Mouse (Mus musculus): Measurements from ENCODE around the gene Fxyd6.

Gene Fxyd6

DNA sequence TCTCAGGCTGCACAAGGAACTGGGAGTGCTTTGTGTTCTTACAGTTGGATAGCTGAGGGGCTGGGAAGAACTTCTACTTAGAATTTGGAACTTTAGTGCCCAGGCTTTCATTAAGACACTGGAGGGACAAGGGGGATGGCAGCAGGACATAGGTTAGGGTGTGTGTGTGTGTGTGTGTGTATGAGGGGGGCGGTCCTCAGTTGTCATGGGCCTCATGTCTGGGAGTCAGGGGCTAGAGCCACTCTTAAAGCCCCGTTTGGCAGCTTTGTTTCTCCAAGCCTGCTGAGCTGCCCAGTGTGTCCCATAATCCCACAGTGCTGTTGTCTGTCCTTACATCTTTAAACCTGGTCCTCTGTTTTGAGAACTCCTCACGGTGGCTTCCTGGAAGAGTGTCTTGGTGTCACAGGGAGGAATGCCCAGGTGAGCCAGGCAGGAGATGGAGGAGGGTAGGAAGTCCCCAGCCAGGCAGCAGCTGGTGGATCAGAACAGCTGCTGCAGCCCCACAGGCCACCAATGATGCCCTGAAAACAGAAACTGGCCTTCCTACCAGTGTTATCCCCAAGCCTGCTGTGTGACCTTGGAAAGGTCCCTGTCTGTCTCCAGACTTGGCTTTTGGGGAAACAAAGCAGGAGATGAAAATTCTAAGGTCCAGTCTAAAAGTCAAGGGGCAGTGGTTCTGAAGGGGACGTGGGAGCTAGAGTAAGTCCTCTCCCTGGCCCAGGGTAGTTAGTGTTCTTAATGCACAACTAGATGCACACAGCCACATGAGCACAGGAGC lies 42.9 kb downstream of the Fxyd6 start:
- peak; percentile 53 to 59 for DNase-seq

DNA sequence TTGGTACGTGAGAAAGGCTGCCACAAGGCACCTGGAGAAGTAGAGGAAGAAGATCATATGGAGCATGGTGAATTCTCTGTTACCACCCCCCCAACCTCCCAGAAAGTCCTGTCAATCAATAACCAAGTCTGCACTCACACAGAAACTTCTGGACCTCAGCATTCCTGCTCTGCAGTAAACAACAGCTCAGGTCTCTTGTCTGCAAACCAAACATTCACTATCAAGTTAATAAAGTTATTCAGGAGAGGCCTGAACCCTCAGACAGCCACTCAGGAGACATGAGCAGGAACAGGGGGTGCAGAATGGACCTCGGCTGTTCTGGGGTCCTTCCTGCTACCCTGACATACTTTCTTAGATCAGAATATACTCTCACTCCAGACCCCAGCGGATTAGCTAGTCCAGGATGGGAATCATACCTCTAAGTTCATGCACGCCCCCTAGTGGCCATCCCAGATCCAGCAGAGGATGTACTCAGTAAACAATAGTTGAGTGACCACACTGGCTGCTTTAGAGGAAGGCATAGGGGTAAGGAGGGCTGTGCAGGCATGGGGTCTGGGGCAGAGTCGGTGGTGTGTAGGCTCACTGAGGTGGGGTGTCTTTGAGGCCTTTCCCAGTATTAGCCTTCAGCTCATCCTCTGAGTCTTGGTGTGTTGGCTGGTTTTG lies 43.6 kb downstream of the Fxyd6 start:
- DNase-seq = peak; percentile 87 to 90

DNA sequence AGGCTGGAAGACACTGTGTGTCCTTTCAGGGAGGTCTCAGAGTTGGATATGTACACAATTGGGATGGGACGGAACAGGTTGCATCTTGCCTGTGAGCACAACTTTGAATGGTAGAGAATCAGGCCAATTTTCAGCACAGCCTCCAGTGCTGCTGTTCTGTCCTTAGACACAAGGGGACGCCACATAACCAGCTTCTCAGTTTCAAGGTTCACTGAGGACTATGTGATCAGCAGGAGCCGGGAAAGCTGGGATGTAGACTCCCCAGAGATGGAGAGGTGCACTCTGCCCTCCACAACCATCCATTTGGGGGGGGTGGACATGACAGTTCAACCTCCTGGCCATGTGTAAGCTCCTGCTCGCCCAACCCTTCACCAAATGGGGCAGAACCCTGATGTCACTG lies 45.9 kb downstream of the Fxyd6 start:
- DNase-seq = peak in 1 of 2 experiments; percentile 79

DNA sequence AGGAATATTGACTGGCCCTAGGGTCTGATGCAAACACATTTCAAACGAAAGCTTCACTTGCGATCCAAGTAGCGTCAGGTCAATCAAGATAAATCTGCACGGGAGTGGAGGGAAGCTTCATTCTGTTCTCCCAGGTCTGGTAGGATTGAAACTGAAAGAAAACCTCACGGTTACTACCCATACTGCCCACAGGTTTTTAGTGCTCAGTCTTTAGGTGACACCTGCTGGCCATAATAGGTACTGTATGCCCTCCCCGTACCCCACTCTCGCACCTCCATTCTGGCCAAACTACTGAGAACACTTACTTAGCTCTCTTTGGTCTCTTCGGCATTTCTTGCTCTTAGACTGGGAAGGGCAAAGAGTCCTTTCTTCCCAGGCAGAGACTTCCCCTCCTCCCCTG lies 47.3 kb downstream of the Fxyd6 start:
- DNase-seq = peak in 1 of 2 experiments; percentile 84

DNA sequence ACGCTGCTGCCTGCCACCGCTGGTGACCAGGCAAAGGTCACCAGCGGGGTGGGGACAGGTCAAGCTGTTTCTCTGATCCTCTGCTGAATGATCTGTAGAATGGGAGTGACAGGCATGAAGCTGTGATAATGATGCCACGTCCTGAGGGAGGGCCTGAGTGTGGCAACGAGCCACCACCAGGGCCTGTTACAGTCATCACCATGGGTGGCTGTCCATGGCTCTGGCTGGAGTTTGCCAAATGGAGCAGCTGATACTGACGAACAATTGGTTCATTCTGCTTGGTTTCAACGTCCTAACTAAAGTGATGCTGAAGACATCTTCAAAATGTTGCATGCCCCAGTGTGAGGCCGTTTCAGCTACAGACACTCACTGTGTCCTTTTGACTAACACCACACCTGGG lies 48.3 kb downstream of the Fxyd6 start:
- no peak for DNase-seq

DNA sequence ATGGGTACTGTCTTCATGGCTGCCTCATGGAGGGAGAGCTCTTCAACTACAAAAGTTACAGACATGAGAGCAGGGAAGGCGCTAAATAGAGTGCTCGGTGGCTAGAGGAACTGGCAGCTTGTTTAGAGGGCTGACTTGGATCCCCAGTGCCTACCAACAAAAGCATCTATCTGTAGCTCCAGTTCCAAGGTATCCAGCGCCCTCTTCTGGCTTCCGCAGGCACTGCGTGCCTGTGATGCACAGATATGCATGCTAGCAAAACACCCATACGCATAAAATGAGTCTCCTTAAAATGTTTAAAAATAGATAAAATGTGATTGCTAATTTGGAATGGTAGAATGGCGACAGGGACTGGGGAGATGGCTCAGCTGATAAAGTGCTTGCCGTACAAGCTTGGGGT lies 51.2 kb downstream of the Fxyd6 start:
- DNase-seq = peak in 1 of 2 experiments; percentile 51

DNA sequence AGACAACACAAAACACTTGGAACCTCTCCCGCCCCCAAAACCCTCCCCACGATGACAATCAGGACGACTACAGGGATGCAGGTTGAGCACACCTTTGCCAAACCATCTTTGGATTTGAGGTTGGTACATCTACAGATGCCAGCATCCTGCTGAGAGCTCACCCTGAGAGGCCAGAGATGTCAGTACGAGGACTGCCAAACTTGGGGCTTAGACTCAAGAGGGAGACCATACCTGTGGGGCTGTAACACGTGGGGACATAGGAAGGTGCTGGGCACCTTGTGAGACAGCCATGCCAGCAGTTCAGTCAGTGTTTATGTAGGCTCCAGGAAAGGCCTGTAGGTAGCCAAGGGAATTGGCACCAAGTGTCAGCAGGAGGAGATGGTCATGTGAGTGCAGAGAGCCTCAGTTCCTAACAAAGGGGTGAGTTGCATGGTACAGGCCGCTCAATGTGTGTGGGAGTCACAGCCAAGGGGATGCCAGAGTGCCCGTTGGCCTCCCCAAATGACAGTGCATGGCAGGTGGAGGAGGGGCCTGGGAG lies 52.8 kb downstream of the Fxyd6 start:
- no peak for DNase-seq

DNA sequence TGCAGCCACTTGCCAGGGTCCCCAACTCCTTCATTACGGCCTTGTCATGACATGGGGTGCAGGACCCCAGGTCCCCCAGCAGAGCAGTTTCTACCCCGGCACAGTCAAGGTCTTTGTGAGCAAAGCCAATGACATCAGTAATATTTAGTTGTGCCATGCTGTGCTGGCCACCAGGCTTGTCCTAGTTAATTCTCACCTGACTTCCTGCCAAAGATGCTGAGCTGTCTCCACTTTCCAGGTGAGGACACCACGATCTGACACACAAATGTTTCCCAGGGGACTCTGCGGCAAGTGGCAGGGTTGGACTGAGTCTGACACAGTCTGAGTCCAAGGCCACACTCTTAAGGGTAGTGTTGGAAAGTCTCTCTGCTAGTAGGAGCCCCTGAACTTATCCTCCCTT lies 56.5 kb downstream of the Fxyd6 start, which contains the start of gene Dscaml1:
TSS of gene Dscaml1 (plus strand) at position 173 of the 400 bp plus-strand sequence.
- no peak for DNase-seq

DNA sequence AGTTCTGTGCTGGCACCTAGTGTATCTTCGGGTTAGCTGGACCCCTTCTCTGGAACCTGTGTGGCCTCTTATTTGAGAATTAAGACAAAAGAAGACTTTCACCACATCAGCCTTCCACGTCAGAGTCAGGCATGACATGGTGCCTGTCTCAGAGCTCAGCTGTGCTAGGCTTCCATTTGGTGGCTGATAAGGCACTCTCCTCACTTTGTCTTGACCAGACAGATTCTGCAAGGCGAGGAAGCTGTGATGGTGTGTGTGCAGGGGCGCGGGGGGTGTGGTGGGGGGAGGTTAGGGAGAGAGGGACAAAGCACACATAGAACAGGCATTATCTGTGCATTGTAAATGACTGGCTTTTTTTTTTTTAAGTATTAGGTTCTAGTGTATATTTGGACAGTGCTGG lies 59.4 kb downstream of the Fxyd6 start:
- no peak for DNase-seq

DNA sequence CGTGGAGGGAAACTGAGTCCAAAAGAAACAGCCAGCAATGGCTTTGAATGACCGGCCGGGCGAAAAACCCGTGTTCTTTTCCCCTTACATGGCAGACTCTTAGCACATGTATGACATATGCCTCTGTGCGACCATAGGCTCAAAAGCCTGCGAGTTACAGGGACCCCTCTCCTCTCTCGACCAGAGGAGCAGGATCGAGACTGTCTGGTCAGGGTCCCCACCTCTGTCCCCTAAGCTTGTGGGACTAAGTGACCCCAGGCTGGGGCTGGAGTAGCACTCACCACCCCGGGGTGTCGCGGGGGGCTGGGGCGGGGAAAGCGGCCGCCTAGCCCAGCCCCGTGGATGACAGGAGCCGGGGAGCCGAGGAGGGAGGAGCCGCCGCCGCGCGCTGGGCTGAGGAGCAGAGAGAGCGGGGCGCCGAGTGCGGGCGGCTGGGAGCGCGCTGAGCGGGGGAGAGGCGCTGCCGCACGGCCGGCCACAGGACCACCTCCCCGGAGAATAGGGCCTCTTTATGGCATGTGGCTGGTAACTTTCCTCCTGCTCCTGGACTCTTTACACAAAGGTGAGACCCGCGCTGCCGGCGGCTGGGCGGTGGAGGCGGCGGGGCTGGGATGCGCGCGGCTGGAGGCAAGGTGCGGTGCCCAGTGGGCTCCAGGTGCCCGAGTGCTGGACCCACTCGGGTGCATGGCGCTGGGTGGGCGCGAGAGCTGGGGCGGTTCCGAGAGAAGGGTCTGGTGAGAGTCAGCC lies 60.1 kb downstream of the Fxyd6 start:
- DNase-seq = peak in 1 of 2 experiments; percentile 29

DNA sequence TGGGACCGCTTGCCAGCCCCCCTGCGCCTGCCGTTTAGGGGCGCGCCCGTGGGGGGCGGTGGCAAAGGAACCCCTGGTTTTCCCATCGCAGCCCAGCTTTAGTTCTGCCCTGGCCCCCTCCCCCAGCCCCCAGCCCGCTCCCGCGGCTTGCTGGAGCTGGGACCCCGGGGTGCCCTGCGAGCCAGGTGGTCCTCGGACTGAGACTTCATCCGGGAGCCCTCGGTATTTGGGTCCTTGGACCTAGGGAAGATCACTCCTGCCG lies 60.6 kb downstream of the Fxyd6 start:
- DNase-seq = no peak

DNA sequence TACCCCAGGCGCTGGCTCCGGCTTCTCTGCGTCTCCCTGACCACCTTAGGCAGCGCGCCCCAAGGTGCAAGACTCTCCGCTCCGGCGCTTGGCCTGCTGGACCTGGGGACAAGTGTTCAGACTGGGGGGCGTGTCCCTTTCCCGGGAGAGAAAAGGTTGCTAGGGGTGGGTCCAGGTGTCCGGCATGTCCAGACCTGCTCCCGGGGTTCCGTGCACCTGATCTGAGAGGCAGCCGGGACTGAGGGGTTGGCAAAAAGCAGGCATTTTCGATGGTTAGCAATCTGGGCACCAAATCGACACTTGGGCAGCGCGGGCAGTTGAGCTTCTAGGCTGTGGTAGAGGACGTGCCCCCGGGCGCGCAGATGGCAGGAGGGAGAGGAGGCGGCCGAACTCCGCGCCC lies 61.2 kb downstream of the Fxyd6 start:
- DNase-seq = peak; percentile 27 to 59

DNA sequence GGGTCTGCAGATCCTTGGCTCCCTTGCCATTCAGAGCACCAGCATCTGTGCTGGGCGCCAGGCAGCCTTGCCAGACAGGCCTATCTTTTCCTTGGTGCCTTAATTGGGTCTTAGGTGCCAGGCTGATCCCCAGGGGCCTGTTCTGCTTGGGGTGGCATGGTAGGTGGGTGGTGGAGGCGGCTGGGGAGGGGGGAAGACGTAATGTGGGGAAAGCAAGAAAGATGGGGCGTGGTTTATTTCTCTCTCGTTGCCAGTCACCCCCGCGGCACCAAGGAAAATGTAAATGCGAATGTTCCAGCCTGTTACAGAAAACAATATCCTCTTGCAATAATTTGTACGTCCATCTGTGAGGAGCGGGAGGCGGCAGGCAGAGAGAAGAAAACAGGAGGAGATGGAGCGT lies 62.7 kb downstream of the Fxyd6 start:
- no peak for DNase-seq

DNA sequence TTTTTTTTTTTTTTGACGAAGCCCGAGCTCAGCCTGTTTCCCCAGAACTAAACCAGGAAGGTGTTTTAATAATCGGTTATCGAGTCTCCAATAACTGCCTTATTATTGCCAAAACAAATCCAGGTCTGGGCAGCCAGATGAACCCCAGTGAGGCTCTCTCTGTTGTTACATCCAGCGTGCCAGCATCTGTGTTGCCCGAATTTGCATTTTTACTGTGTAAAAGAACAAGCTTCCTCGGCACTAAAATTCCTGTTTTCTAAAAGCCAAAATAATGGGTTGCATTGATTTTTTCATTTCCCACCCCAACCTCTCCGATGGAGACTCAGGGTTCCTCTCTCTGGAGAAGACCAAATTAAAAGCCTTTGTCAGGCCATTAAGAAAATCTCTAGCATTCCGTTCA lies 63.1 kb downstream of the Fxyd6 start:
- no peak for DNase-seq

DNA sequence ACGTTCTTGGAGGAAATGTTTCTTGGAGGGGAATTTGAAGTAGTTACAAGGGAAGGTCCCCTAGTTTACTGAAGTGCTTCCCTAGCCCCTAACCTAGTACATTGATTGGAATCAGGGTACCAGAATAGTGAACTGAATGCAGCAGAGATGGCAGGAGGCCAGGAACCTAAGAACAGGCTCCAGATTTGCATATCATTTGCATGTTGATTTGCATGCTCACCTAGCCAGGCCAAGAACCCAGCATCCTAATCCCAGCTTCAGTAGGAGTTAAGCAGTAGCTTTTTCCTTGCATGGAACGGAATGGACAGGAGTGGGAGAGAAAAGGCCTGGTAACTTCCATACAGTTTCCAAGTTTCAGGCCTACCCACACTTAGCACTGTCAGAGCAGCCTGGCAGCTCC lies 64.2 kb downstream of the Fxyd6 start:
- no peak for DNase-seq

DNA sequence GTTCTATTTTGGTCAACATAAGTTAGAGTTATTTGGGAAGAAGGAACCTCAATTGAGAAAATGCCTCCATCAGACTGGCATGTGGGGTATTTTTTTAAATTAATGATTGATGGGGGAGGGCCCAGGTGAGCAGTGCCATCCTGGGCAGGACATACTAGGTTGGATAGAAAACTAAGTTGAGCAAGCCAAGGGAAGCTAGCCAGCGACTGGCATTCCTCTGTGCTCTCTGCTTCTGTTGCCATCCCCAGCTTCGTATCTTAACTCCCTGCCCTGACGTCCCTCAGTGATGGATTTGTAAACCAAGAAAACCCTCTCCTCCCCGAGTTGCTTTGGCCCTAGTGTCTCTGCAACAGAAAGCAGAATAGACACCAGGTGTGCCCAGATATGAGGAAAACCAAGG lies 69.0 kb downstream of the Fxyd6 start:
- DNase-seq = no peak

DNA sequence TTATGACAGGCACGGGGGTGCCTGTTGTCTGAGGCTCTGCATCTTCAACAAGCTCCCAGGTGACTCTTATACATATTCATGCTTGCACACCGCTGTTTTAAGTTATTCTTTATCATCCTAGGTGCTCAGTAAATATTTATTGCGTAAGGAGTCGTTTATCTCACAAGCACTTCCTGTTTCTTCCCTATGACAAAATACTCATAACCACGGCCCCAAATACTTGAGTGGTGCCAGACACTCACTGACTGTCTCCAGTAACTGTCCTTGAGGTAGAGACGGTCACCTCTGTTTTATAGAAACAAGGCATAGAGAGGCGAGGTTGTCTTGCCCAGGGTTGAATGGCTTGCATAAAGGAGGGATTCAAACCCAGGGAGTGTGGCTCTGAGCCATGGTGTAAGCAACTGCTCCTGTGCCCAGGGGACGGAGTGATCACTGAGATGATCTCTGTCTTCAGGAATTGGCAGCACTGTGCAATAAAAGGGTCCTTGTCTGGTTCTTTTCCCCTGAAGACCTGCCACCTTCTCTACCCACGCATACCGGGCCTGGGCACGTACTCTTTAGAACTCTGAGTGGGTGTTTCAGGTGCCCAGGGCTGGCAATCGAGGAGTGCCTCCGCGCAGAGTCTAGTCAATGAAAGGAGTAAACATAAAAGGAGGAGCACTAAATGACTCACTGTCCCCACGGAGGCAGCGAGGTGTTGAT lies 70.2 kb downstream of the Fxyd6 start:
- no peak for DNase-seq

DNA sequence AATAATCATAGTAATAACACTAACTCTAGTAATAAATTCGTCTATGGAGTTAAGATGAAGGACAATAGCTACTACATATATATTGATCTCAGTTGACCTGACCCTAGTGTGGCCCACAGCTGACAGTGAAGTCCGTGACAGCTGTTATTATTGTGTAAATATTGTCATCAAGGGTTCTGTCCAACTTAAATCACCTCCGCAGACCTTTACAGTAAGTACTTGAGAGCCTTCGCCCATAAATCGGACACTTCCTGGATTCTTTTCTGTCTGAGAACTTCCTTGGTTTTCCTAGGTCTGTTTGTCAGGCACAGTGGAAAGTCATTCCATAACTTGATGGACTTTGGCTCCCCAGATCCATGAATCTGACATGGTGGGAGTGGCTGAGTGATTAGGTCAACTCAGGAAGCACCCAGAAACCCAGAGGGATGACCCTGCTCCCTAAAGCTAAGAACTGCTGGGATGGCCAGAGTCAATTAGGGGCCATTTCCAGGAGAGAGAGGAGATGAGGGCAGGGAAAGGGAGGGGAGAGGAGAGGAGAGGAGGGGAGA lies 74.3 kb downstream of the Fxyd6 start:
- DNase-seq = no peak
